Mouse (Mus musculus) spleen, adult 12 weeks (tissue): ENCODE data around the gene Frmd5.

ENCODE experiments used
- DNase-seq: peaks from one replicate; pipeline ENCODE4 v3.0.0; 2022; ENCODE audit warnings: low spot score

Gene Frmd5

GRCm38 (mm10) chr2:121761281-121761795 lies 45.5 kb downstream of the Frmd5 start:
- DNase-seq = no peak

- no peak for DNase-seq
Observed at GRCm38 (mm10) chr2:121760646-121761045, 46.2 kb downstream of the Frmd5 start.

GRCm38 (mm10) chr2:121758258-121758657 lies 48.6 kb downstream of the Frmd5 start:
- no peak for DNase-seq

- no peak for DNase-seq
Observed at GRCm38 (mm10) chr2:121756336-121756735, 50.6 kb downstream of the Frmd5 start.

GRCm38 (mm10) chr2:121755056-121755455 lies 51.8 kb downstream of the Frmd5 start:
- DNase-seq = no peak

GRCm38 (mm10) chr2:121750121-121750520 lies 56.8 kb downstream of the Frmd5 start:
- no peak for DNase-seq

- no peak for DNase-seq
Observed at GRCm38 (mm10) chr2:121741151-121741550, 65.7 kb downstream of the Frmd5 start.

- no peak for DNase-seq
Observed at GRCm38 (mm10) chr2:121739410-121739809, 67.5 kb downstream of the Frmd5 start.

- DNase-seq = no peak
Observed at GRCm38 (mm10) chr2:121733426-121733825, 73.5 kb downstream of the Frmd5 start.

GRCm38 (mm10) chr2:121730486-121730885 lies 76.4 kb downstream of the Frmd5 start:
- DNase-seq = no peak

- no peak for DNase-seq
Observed at GRCm38 (mm10) chr2:121728907-121729575, 77.8 kb downstream of the Frmd5 start.

GRCm38 (mm10) chr2:121724866-121725265 lies 82.0 kb downstream of the Frmd5 start:
- DNase-seq = no peak

- no peak for DNase-seq
Observed at GRCm38 (mm10) chr2:121723796-121724195, 83.1 kb downstream of the Frmd5 start.

GRCm38 (mm10) chr2:121719000-121719399 lies 87.9 kb downstream of the Frmd5 start:
- DNase-seq = no peak

GRCm38 (mm10) chr2:121717133-121717532 lies 89.8 kb downstream of the Frmd5 start:
- no peak for DNase-seq

- no peak for DNase-seq
Observed at GRCm38 (mm10) chr2:121713567-121713966, 93.3 kb downstream of the Frmd5 start.

GRCm38 (mm10) chr2:121711748-121712384 lies 95.0 kb downstream of the Frmd5 start:
- DNase-seq = no peak

- no peak for DNase-seq
Observed at GRCm38 (mm10) chr2:121709096-121709495, 97.8 kb downstream of the Frmd5 start.

- no peak for DNase-seq
Observed at GRCm38 (mm10) chr2:121707461-121707860, 99.4 kb downstream of the Frmd5 start.

GRCm38 (mm10) chr2:121705756-121706155 lies 101.1 kb downstream of the Frmd5 start:
- DNase-seq = no peak

GRCm38 (mm10) chr2:121699331-121699730 lies 107.6 kb downstream of the Frmd5 start:
- no peak for DNase-seq

GRCm38 (mm10) chr2:121695436-121695835 lies 111.5 kb downstream of the Frmd5 start:
- no peak for DNase-seq

GRCm38 (mm10) chr2:121688107-121688506 lies 118.8 kb downstream of the Frmd5 start:
- no peak for DNase-seq

- no peak for DNase-seq
Observed at GRCm38 (mm10) chr2:121683606-121684005, 123.3 kb downstream of the Frmd5 start.
